Mouse (Mus musculus): ENCODE measurements around the gene Lyve1.
"Not testable (repeated sequence)": the region's sequence is repeated elsewhere in the genome, so short reads cannot be mapped to it uniquely, and the experiment has no call there.

Gene Lyve1

DNA sequence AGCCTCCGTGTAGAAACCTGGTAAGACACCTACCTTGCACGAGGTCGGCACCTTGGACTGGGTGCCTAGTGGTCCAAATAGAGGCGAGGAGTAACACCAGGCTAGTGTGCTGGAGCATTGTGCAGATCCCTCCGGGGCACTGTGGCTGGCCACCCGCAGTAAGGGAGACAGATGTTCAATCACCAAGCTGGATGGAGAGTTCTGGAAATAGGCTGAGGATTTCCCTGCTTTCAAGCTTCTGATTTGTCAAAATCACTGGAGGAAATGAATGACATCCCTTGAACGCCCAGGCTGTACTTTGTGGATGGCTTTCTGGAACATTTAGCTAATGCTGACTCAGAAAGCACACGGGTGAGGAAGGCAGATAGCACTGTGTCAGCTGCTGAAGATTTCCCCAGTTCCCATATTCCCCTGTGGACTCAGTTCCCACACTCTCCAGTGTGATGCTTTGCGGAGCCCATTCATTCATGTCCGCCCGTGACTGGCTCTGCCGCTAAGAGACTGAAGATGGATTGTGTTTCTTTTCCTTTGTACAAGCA lies at the start of gene Lyve1:
Gene Lyve1 (minus strand): TSS at position 489 of the 539 bp plus-strand sequence.
- no peak for DNase-seq

DNA sequence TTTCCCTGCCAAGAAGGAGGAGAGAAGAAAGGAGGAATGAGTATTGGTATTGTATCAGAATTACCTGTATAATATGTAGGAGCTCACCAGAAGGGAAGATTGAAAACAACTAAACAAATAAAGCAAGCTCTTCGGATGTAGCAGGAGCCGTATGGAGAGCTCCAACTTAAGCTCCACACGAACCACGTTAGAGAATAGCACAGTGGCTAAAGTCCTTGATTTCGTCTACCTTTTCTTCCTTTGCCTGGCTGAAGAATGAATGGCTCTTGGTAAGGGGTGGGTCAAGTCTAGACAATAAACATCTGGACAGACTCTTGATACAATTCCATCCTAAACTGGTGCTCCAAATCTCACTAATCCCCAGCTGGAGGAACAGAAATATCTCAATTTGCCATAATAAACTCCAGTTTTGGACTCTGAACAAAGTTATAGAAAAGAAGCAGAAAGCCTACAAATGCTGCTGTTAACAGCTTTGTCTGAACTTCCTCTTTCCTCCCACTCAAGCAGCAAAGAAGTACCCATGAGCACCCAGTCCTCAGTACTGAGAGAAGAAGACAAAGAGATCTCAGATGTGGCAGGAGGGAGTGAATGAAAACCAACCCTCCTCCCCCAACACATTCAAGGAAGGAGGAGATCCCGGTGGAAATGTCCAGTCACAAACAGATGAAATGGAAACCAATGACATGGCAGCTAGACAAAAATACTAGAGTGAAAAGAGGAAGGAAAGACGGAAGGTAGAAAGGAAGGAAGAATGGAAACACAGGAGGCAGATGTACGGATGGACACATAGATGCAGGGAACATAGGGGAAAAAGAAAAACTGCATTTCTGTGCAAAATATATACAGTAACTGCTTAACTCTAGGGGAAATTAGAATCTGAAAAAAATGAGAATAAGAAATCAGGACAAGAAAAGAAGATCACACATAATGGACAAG lies 45.4 kb upstream of the Lyve1 start:
- no peak for DNase-seq

DNA sequence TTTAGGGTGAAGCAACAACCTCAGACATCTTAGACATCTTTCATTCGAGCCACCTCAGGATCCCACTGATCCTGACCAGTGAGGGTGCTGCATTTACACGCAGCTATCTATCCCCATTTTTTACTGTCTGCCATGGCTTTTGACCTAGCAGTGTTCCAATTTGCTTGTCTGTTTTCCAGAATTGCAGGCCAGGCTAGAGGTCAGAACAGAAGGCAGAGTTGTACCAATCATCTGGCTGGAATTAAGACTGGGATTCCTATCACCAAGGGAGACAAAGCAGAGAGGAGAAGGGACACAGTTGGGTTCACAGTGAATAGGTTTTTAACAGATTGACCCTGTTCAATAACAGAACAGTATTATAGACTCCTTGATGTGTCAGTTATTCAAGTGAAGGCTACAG lies 43.5 kb upstream of the Lyve1 start:
- no peak for DNase-seq

DNA sequence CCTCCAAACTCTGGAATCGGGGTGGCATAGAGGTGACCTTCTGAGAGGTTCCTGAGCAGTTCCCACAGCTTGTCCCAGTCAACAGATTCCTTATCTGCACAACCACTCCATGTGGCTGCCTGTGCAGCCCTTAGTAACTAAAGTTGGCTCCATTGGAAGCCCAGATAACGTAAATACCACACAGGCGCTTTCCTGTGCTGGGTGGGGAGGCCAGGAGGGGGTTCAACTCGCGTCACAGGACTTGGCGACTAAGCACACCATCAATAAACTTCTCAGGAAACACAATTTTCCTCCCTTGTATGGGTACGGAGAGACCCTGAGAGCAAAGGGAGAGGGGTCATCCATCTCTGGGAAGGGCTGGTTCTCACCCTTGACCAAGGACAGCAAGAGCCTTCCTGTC lies 40.2 kb upstream of the Lyve1 start:
- no peak for DNase-seq

DNA sequence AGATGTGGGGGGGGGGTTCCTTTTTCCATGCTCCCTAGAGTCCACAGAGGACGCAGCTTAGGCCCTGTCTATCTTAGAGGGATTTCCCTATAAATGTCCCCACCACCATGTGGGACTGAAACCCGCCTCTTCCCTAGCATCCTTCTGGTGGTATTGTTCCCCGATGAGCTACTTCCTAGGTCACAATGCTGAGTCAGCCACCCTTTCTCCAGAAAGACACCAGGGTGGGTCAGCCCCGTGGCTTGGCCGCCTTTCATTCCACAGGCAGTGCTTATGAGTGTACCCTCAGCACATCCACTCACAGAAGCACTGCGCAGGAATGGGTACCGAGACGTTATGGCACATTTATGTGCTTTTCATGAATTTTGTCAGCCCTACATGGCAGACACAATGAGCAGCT lies 34.2 kb upstream of the Lyve1 start:
- no peak for DNase-seq

DNA sequence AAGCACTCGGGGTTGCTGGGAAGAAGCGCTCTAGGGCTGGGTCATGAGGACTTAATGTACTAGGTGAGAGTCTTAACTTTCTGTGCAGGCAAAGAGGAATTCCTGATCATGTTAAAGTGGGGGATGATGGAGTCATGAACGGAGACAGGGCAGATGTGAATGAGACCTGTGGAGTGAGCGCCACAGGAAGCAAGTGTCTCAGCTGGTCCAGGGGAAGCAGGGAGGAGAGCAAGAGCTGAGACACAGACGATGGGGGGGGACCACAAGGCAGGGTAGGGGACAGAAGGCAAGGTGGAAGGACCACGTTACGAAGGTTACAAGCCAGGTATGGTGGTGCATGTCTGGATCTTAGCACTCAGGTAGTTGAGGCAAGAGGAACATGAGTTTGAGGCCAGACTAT lies 33.4 kb upstream of the Lyve1 start:
- DNase-seq, result no peak

DNA sequence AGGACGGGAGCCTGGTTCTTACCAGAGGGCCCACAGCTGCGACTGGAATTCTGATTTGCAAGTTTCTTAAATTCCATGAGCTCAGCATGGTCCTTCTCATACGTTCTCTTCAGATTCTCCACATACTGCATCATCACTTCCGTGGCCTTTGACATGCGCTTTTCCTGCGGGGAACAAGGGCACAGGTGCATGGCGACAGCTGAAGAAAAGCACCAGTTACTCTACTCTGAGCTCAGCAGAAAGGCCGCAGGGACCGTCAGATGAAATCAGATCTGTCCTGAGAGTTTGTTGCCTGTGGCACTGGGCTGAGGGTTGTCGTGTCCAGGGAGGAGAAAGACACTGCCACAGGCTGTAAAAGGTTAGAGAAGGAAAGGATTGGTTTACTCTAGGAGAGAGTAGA lies 32.7 kb upstream of the Lyve1 start:
- not testable (repeated sequence) for DNase-seq

DNA sequence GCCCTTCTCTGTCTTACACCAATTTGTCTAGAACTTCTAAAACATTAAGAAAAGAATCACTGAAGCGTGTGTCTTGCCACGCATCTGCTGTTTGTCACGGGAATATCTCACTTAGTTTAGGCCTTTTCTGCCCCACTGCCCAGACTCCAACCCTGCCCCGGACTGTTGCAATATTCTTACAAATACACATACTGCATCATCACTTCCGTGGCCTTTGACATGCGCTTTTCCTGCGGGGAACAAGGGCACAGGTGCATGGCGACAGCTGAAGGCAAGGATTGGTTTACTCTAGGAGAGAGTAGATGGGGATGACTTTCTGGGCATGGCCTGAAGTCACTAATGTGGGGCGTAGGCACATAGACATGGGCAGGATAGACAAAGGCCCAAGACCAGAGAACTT lies 31.6 kb upstream of the Lyve1 start:
- DNase-seq, result no peak

DNA sequence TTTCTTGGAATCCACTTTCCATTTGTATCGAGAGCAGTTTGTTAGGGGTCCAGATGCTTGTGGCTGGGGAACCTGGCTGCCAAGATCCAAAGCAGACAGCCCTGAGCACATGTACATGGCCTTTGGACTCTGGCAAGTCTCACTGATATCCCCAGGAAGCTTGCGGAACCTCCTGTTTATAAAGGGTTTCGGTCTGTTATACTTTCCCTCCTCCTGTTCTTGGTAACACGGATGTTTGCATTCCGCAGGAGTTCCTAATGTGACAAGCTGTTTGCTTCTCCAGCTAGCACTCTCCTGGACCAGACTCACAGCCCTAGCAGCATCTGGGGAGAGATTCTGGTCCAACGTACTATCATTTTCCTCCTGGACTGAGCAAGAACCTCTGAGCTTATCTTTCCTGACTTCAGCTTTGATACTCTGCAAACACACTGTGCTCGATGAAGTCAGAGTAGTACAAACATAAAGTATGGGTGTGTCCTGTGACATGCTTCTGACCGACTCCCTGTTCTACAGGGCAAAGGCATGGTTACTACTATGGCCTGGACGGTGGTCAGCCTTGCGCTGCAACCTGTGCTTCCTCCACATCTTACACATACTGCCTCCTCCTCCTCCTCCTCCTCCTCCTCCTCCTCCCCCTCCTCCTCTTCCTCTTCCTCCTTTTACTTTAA lies 31.0 kb upstream of the Lyve1 start:
- peak; percentile 41 for DNase-seq

DNA sequence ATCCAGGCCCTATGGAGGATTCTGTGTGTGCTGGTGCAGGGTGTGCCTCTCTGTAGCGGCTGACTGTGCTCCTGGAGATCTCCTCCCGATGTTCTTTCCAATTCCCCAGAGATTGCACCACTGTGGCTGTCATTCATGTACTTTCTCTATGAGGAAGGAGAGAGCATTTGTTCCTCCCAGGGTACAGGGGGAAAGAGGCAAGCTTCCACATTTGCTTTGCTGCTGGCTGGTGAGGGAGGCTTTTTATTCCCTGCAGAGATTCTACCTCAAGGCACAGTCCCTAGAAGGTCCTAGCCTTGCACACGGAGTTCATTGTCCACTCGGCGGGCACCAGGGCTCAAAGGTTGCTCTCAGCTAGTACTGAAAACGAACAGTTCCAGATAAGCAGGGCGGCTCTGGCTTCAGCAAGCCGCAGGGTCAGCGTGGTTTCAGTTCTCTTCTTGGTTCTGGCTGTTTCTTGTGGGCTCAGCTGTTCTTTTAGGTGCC lies 28.5 kb upstream of the Lyve1 start:
- DNase-seq, result peak; percentile 73

DNA sequence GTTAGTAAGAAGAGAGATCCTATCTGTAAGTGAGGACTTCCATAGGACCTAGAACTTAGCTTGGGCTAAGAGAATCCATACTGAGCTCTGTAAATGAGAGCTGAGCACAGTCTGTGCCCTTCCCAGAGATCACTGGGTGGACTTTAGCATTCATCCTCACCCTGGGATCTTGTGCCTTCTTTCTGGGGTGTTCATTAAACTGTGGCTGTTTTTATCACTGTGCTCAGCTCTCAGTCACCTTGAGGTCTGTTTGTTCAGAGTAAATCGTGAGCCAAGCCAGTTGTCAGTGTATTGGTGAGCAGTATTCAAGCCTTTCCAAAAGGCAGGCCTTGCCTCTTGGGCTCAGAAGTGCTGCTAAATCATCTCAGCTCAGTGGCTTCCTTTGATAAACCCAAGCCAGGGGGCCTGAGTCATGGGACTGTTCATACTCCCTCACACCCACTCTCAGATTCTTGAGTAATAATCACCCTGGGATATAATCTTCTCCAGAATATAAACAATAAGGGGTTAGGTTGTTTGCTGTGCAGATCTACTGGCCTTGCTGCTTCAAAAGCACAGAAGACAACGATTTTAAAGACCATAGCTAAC lies 18.8 kb upstream of the Lyve1 start:
- peak; percentile 32 for DNase-seq

DNA sequence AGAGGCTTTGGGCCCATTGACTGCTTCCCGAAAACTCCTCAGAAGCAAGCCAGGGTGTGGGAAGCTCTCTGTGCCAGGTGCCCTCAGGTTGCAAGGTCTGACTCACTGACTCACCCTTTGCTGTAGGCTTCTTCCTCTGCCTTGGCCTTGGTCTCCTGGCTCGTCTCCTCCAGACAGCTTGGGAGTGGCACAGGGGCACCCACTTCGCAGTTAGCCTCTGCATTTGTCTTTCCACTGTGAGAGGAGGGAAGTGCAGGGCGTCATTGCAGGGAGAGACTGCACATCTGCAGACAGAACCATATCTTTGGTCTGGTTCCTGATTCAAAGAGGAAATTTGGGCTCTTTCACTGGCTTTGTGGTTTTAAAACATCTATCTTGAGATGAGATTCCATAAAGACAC lies 15.0 kb upstream of the Lyve1 start:
- no peak for DNase-seq

DNA sequence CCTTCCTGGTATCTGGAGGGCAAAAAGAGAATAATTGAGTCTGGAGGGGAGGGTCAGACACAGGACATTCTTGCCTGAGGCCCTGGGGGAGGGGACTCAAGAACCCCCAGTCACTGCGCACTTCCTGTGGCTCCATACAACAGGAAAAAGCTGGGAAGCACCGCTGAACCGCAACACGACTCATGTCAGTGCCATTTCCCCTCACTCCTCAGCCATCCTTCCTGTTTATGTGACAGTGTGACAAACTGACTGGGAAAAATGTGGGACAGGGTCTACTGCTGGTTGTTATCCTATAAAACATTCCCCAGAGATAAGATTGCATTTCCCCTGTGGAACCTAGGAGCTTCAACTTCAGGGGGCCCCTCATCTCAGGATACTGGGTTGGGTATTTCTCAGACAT lies 13.9 kb upstream of the Lyve1 start:
- DNase-seq, result no peak

DNA sequence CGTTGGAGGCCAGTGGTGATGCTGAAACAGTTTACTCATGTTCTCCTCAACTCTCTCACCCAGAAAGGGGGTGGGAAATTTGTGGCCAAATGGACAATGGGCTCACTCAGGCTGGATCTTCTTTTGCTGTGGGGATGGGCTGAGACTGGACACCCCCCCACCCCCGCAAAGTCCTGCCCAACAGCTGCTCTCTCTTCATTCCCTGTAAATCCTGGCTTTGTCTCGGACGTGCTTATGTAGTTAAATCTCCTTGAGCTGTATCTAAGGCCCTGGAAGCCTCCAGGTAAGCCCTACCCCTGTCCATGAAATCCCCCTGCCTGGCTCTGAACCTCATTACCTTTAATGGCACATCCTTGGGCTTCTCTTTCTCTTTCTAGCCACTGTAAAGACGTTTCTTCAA lies 5.8 kb upstream of the Lyve1 start:
- DNase-seq, result no peak

DNA sequence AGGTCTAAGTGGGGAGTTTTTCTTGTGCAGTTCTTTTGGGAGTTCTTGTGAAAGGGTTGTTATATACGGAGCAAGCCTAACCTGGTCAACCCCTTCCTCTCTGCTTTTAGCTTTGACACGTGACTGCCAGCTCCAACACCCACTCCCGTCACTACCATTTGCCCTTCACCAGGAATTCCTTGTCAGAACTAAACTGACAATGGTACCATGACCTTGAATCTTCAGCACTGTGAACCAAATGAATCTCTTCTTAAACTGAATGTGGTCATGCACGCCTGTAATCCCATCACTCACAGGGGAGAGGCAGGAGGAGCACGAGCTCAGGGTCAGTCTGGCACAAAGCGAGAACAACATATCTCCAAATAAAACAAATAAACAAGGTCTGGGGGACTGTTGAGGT lies 4.1 kb upstream of the Lyve1 start:
- DNase-seq, result no peak

DNA sequence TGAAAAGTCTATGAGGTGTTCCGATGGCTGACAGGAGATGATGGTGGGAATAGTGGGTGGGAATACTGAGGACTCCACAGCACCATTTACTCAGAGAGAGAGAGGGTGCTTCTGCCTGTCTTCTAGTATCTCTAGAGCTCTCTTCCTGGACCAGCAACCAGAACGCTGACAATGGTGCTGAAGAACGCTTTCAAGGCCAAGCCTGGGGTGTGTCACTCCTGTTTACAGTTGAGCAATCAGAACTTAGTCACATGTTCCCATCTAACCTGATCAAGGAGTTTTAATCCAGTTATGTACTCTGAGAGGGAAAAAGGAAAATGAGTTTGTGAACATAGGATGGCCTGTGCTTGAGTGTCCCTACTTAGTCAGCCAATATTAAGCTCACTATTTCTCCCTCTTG lies 3.0 kb upstream of the Lyve1 start:
- DNase-seq, result no peak

DNA sequence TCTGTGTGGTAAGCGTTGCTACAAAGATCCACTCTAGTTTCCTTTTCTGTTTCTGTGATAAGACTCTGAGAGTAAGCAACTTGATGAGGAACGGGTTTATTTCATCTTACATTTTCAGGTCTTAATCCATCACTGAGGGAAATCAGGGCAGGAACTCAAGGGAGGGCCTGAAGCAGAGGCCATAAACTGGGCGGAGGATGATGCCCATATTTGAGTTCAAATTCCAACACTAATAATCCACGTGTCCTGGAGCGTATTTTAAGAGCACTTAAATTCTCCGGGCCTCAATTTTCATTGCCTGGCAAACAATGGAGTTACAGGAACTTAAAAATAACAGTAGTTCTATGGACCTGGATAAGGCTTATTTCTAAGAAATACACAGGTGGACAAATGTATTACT lies 2.5 kb upstream of the Lyve1 start:
- no peak for DNase-seq

DNA sequence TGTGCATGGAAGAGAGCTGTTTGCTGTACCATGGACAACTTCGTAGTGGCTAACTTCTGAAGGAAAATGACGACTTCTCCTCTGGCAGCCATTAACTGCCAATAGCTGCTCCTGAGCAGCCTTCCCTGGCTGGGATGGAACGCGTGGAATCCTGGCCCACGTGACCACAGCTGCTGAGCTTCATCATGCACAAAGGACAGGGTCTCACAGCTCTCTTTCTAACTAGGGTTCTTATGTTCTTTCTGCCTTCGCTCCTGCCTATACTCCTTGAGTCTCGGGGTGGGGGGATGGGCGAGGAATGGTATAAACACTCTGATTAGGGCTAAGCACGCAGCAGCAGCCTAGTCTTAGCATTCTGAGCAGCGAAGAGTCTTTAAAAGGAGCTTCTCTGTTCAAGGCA lies 2.0 kb upstream of the Lyve1 start:
- peak; percentile 25 for DNase-seq

DNA sequence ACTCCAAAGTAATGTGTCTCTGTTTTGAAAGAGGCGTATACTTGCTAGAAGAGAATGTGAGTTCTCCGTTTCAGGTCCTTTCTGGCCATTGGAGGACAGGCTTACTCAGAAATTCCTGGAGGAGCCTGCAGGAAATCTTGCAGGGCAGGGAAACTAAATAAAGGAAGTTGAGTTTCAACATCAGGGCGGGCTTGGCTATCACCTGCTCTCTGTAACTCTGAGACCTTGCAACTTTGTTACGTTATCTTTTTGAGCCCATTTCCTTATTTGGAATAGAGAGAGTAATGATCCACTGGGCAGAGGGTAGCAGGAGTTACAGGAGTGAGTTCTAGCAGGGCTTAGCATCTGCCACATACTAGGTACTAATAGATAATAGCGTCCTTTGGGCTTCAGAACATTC lies 2.9 kb downstream of the Lyve1 start:
- DNase-seq, result no peak

DNA sequence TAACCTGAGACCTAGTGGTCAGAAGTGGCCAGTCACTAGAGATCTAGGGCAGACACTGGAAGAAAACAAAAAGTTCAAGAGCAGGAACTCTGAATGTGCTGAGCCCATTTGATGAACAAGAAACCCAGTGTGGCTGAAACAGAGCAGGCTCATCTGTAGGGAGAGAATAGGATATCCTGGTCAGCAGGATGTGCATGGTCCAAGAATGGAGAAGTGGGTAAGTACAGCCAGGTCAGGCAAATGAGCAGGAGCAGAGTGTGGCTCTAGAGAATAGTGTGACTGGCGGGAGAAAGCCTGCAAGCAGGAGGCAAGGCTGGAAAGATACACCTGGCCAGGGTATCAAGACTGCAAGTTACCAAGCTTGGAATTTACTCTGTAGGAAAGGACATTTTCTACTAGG lies 7.4 kb downstream of the Lyve1 start:
- no peak for DNase-seq

DNA sequence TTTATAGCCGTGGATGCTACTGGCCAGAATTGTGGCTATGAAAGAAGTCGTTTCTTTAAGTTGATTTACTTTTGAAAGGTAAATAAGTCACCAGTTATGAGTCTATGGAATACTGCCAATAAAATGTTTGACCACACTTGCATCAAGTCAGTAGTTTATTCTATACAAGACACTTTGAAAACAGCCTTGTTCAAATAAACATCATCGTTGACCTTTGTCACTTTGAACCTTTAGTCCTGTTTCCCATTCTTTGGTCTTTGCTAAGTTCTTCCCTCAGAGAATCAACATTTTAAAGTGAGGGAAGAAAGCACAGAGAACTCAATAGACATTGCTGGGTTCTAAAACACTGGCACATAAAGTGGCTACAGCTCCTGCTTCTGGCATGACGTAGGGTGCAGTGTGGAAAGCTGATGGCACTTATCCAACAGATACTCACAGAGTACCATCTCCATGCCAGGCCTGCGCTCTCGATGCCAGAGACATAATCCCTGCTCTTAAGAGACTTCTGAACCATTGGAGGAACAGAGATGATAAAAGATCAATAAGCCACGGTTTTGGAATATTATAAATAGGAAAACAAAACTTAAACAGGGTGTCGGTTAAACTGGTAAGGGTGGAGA lies 8.0 kb downstream of the Lyve1 start:
- no peak for DNase-seq

DNA sequence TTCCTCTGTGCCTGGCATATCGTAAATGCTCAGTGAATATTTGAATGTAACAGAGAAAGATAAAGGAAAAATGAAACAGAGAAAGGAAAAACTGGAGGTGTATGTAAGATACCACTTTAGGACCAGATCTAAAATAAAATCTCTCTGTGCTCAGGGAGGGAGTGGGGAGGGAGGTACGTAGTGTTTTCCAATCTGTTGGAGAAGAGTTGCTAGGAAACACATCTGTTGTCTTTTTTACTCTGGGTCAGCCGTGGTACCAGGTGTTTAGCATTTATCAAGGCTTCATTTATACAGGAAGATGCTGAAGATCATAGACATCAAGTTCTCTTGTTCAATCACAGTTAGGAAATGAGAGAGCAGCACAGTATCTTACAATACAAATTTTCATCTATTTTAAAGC lies 8.5 kb downstream of the Lyve1 start:
- DNase-seq, result no peak

DNA sequence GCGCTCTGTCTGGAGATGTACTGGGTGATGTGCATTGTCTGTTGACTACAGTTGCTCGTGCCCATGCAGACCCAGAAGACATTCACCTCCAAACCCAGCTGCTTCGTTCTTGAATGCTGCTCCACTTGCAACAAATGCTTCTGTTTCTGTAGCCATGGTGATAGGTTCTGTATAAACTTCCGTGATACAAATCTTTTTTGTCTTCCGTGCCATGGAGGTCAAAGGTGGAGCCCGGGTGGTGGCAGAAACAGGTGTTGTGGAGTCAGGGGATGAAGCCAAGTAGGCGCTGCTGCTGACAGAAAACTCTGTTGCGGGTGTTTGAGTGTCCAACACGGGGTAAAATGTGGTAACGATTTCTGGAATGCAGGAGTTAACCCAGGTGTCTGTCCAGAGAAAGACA lies 9.4 kb downstream of the Lyve1 start:
- no peak for DNase-seq

All from kidney, adult 18-20 months (tissue).